Mouse (Mus musculus) stomach, embryonic 14.5 days (tissue): ENCODE data around the gene Mx1. TPM values are rescaled to one million over a fixed set of nuclear protein-coding genes. Genes with fewer than 3 reads are reported as not detected.

Experiments
- ATAC-seq: fragments of 200-750 bp; cut with Nextera tagmentation; 2 replicates; pipeline ENCODE4 v1.8.0; 2017; ENCODE audit warnings: low read depth, moderate TSS enrichment; ENCODE audit not compliant: insufficient number of reproducible peaks, insufficient read depth, low FRiP score
- H3K27ac ChIP-seq: fragments of 300-500 bp; sonication (generic); 2 replicates; pipeline ENCODE4 v1.5.1; 2014; ENCODE audit warnings: mild to moderate bottlenecking, low read length, moderate library complexity, mixed read lengths
- H3K27me3 ChIP-seq: fragments of 300-500 bp; sonication (generic); 2 replicates; pipeline ENCODE4 v1.6.1; 2014; ENCODE audit warnings: low read length, control low read depth, mixed read lengths; ENCODE audit not compliant: control insufficient read depth, insufficient read depth
- H3K36me3 ChIP-seq: fragments of 300-500 bp; sonication (generic); 2 replicates; pipeline ENCODE4 v1.6.1; 2014; ENCODE audit warnings: mild to moderate bottlenecking, control low read depth, low read length, moderate library complexity, mixed read lengths; ENCODE audit not compliant: control insufficient read depth, insufficient read depth
- H3K4me1 ChIP-seq: fragments of 300-500 bp; sonication (generic); 2 replicates; pipeline ENCODE4 v1.6.1; 2014; ENCODE audit warnings: low read length, control low read depth, mixed read lengths; ENCODE audit not compliant: control insufficient read depth, insufficient read depth
- H3K4me2 ChIP-seq: fragments of 300-500 bp; sonication (generic); replicated peaks from 2 replicates; pipeline ENCODE4 v1.6.1; 2014; ENCODE audit warnings: low read depth, low read length, control low read depth
- H3K4me3 ChIP-seq: fragments of 300-500 bp; sonication (generic); 2 replicates; pipeline ENCODE4 v1.5.1; 2014; ENCODE audit warnings: low read depth, low read length, control low read depth
- H3K9ac ChIP-seq: fragments of 300-500 bp; sonication (generic); replicated peaks from 2 replicates; pipeline ENCODE4 v1.6.1; 2014; ENCODE audit warnings: low read depth, mild to moderate bottlenecking, control low read depth, low read length, moderate library complexity, mixed read lengths
- H3K9me3 ChIP-seq: fragments of 300-500 bp; sonication (generic); 2 replicates; pipeline ENCODE4 v1.6.1; 2016; ENCODE audit warnings: low read depth, low read length, control low read depth; ENCODE audit not compliant: control insufficient read depth
- WGBS: fragments of 180-500 bp; shearing (Covaris S2); extraction: QIAGEN DNeasy Blood & Tissue Kit; methylation state at CpG from one replicate; pipeline ENCODE4 v1.1.7; 2014; 5-methylcytosine and 5-hydroxymethylcytosine counted together
- polyA plus RNA-seq: library from polyadenylated mRNA; unstranded; fragments of >200 nt; fragmentation: Nextera tagmentation; extraction: Ambion mirVana; gene quantifications from 2 replicates; pipeline ENCODE4 v1.2.1, GENCODE M21; 2014

Mx1 gene
- polyA plus RNA-seq, 1 experiment from 2014 or later: 0.35 TPM

GRCm38 (mm10) chr16:97417896-97418542 lies 44.7 kb downstream of the Mx1 start:
- 13% methylated on average over 4 of the region's 4 CpGs for WGBS
- Histone ChIP-seq H3K9ac (no peak overlapping the region), H3K27me3 (no peaks in the 10 kb centered on the region), H3K4me1 (0 out of 2 replicates have a peak, but pooled peaks cover 3% of the 10 kb centered on the region), H3K9me3 (no peaks in the 10 kb centered on the region), H3K36me3 (no peaks in the 10 kb centered on the region), H3K4me3 (no peak overlapping the region), H3K27ac (no peak overlapping the region), H3K4me2 (no peak overlapping the region)
- ATAC-seq: peak; percentile 88

DNA sequence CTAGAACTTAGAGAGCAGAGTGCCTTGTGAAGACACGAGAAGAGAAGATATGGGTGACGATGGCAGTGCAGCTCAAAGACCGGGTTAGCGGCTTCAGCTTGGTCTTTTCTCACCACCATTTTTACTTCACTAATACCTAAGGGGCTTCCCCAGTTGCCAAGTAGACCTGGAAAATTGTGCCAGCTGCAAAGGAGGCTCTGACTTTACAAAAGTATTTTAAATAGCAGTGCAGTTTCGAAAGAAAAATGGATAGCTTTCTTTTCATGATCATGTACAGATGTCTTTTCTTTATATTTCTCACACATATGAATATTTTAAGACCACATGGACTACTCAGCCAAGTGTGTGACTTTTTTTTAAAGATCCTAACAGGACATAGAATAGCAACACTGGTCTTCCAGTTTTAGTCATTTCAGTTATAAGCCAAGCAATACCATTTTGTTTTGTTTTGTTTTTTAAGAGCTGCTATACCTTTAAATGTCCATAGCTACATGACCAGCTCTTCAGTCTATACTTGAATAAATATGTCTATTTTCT lies 57.2 kb downstream of the Mx1 start:
- Histone ChIP-seq H3K9me3 (no peaks in the 10 kb centered on the region), H3K27ac (no peak overlapping the region), H3K9ac (no peak overlapping the region), H3K36me3 (no peaks in the 10 kb centered on the region), H3K27me3 (no peaks in the 10 kb centered on the region), H3K4me2 (no peak overlapping the region), H3K4me1 (no peaks in the 10 kb centered on the region), H3K4me3 (no peak overlapping the region)
- 91% methylated on average over 5 of the region's 5 CpGs for WGBS
- ATAC-seq: no peak

DNA sequence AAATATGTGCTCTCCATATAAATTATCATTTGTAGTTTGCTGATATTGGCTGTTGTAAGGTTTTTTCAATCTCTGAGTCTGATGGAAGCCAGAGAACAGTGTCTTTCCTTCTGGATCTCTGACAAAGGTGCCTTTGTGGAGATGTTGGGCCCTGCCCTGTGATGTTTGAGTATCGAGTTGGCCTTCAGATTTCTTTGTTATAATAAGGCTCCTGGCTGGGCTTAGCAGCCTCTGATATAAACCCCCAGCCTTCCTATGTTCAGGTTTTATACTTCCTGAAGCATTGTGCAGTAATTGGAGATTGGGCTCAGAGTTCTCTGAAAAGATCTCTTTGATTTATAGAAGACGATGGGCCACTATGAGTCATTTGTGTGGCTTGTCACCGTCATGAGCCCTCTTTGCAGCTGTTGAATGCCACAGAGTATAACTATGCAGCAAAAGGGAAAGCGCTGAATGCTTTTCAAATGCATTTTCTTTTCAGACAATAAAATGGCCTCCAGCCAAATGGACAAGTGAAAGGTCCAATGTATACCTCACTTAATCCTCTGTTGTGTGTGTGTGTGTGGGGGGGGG lies 60.4 kb downstream of the Mx1 start:
- Histone ChIP-seq H3K27me3 (no peaks in the 10 kb centered on the region), H3K9me3 (no peaks in the 10 kb centered on the region), H3K27ac (peak overlapping the region; percentile 85), H3K4me1 (no peaks in the 10 kb centered on the region), H3K4me2 (no peak overlapping the region), H3K36me3 (no peaks in the 10 kb centered on the region), H3K4me3 (no peak overlapping the region), H3K9ac (no peak overlapping the region)
- WGBS: 55% methylated on average over 4 of the region's 4 CpGs
- ATAC-seq: 0 out of 2 replicates have a peak, but pooled peaks have one; percentile 25

- Histone ChIP-seq H3K4me3 (no peak overlapping the region), H3K4me2 (no peak overlapping the region), H3K27me3 (no peaks in the 10 kb centered on the region), H3K9ac (no peak overlapping the region), H3K27ac (peak overlapping the region; percentile 85), H3K9me3 (no peaks in the 10 kb centered on the region), H3K36me3 (no peaks in the 10 kb centered on the region), H3K4me1 (no peaks in the 10 kb centered on the region)
- ATAC-seq: peak; percentile 25
Observed at GRCm38 (mm10) chr16:97401741-97402140, 61.0 kb downstream of the Mx1 start.

DNA sequence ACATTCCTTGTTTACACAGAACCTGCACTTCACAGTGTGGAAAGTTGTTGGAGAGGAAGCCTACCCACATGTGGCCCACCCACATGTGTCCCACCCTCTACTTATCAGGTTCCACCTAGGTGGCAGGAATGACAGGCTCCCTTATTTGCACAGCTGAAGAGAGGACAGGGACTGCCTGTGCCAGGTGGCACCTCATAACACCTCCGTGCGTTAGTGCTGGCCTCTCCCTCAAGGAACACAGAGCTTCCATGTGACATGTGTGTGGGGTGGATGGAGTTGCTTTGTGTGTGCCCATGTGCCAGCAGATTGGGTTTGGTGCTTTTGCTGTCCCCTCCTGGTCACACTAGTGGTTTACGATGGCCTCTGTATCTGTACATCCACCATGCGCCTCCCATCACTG lies 62.7 kb downstream of the Mx1 start:
- H3K27me3 ChIP-seq: no peaks in the 10 kb centered on the region
- no peak overlapping the region for H3K4me2 ChIP-seq
- no peak overlapping the region for H3K27ac ChIP-seq
- H3K9me3 ChIP-seq: no peaks in the 10 kb centered on the region
- no peaks in the 10 kb centered on the region for H3K4me1 ChIP-seq
- 85% methylated on average over 4 of the region's 4 CpGs for WGBS
- 0 out of 2 replicates have a peak, but pooled peaks have one; percentile 16 for ATAC-seq
- H3K9ac ChIP-seq: no peak overlapping the region
- no peak overlapping the region for H3K4me3 ChIP-seq
- no peaks in the 10 kb centered on the region for H3K36me3 ChIP-seq

GRCm38 (mm10) chr16:97397945-97398531 lies 64.7 kb downstream of the Mx1 start:
- no peaks in the 10 kb centered on the region for H3K36me3 ChIP-seq
- no peaks in the 10 kb centered on the region for H3K4me1 ChIP-seq
- no peak overlapping the region for H3K9ac ChIP-seq
- WGBS: 74% methylated on average over 2 of the region's 2 CpGs
- no peak overlapping the region for H3K4me3 ChIP-seq
- H3K27ac ChIP-seq: peak overlapping the region; percentile 48; the same call in 1 of the 2 replicates
- H3K4me2 ChIP-seq: no peak overlapping the region
- no peaks in the 10 kb centered on the region for H3K27me3 ChIP-seq
- no peaks in the 10 kb centered on the region for H3K9me3 ChIP-seq
- ATAC-seq: peak; percentile 47; the same call in 1 of the 2 replicates

Other genes with a start within 250 kb of the Mx1 start
- gene Bace2, start 106.2 kb downstream of the Mx1 start, polyA plus RNA-seq: 89.0 and 110 TPM in 2 replicates
- gene Fam3b, start 51.9 kb upstream of the Mx1 start, polyA plus RNA-seq: 0.49 TPM in 1 of 2 replicates, not detected in the other
- gene Tmprss2, start 148.3 kb upstream of the Mx1 start, polyA plus RNA-seq: 33.4 and 34.3 TPM in 2 replicates